Mouse (Mus musculus) liver, embryonic 14.5 days (tissue): ENCODE results near the gene Vti1b.

Experiments
- CTCF ChIP-seq: IDR thresholded peaks from 2 replicates; pipeline ENCODE4 v1.5.1; 2016; ENCODE audit warnings: antibody characterized with exemption, low read depth, control low read depth
- EP300 ChIP-seq: IDR thresholded peaks from 2 replicates; pipeline ENCODE4 v1.6.1; 2016; ENCODE audit warnings: antibody characterized with exemption, low read depth

GRCm38 (mm10) chr12:79173721-79174120, 1.3 kb upstream of the Vti1b start:
- TF ChIP-seq CTCF: no peak
- TF ChIP-seq EP300: peak; percentile 55; the same call in 1 of the 2 replicates
